Mouse (Mus musculus): ENCODE results near the gene Arl4a. TPM values are rescaled to one million over a fixed set of nuclear protein-coding genes. Genes with fewer than 3 reads are reported as not detected.

The Arl4a gene
- polyA plus RNA-seq, 1 experiment from 2014 or later = 65.0 TPM

GRCm38 (mm10) chr12:39998853-39999195 is 39.0 kb downstream of the Arl4a start:
- Histone ChIP-seq H3K9me3 (replicated peaks) (no peaks in the 10 kb centered on the region), H3K9ac (no peak overlapping the region), H3K4me3 (no peak overlapping the region), H3K27ac (no peak overlapping the region), H3K4me1 (peaks cover 15% of the 10 kb centered on the region), H3K27me3 (peaks cover 18% of the 10 kb centered on the region; the same call in 1 of the 2 replicates), H3K4me2 (no peak overlapping the region), H3K36me3 (ENCODE audit: poor library complexity, severe bottlenecking) (no peaks in the 10 kb centered on the region)
- 22% methylated on average over 4 of the region's 4 CpGs for WGBS
- no peak for ATAC-seq

GRCm38 (mm10) chr12:39998070-39998852 is 39.6 kb downstream of the Arl4a start:
- Histone ChIP-seq H3K9ac (no peak overlapping the region), H3K36me3 (ENCODE audit: poor library complexity, severe bottlenecking) (no peaks in the 10 kb centered on the region), H3K4me2 (0 out of 2 replicates have a peak overlapping the region, but pooled peaks have one; percentile 0), H3K4me1 (peaks cover 15% of the 10 kb centered on the region), H3K4me3 (no peak overlapping the region), H3K9me3 (replicated peaks) (no peaks in the 10 kb centered on the region), H3K27ac (no peak overlapping the region), H3K27me3 (peaks cover 18% of the 10 kb centered on the region; the same call in 1 of the 2 replicates)
- WGBS = 7% methylated on average over 9 of the region's 9 CpGs
- peak; percentile 91 for ATAC-seq

- ATAC-seq = no peak
- no peaks in the 10 kb centered on the region for H3K36me3 ChIP-seq (ENCODE audit: poor library complexity, severe bottlenecking)
- H3K27ac ChIP-seq = no peak overlapping the region
- peaks cover 18% of the 10 kb centered on the region; the same call in 1 of the 2 replicates for H3K27me3 ChIP-seq
- no peaks in the 10 kb centered on the region for H3K9me3 ChIP-seq (replicated peaks)
- H3K4me3 ChIP-seq = no peak overlapping the region
- WGBS = 8% methylated on average over 4 of the region's 4 CpGs
- no peak overlapping the region for H3K9ac ChIP-seq
- H3K4me1 ChIP-seq = peaks cover 15% of the 10 kb centered on the region
- no peak overlapping the region for H3K4me2 ChIP-seq
These were observed 40.2 kb downstream of the Arl4a start for GRCm38 (mm10) chr12:39997651-39998050.

- no peak for ATAC-seq
These were observed 41.8 kb downstream of the Arl4a start for GRCm38 (mm10) chr12:39996015-39996414.

GRCm38 (mm10) chr12:39995609-39996008 is 42.2 kb downstream of the Arl4a start:
- Histone ChIP-seq H3K9me3 (replicated peaks) (no peaks in the 10 kb centered on the region), H3K4me1 (peaks cover 20% of the 10 kb centered on the region), H3K9ac (no peak overlapping the region), H3K4me3 (no peak overlapping the region), H3K27ac (no peak overlapping the region), H3K36me3 (ENCODE audit: poor library complexity, severe bottlenecking) (no peaks in the 10 kb centered on the region), H3K4me2 (no peak overlapping the region), H3K27me3 (peaks cover 18% of the 10 kb centered on the region; the same call in 1 of the 2 replicates)
- no peak for ATAC-seq
- 69% methylated on average over 1 of the region's 1 CpGs for WGBS

More at GRCm38 (mm10) chr12:39996015-39996414, 41.8 kb downstream of the Arl4a start:
- Histone ChIP-seq H3K4me3 (no peak overlapping the region), H3K4me1 (peaks cover 20% of the 10 kb centered on the region), H3K4me2 (no peak overlapping the region), H3K9ac (no peak overlapping the region), H3K36me3 (ENCODE audit: poor library complexity, severe bottlenecking) (no peaks in the 10 kb centered on the region), H3K9me3 (replicated peaks) (no peaks in the 10 kb centered on the region), H3K27ac (no peak overlapping the region), H3K27me3 (peaks cover 18% of the 10 kb centered on the region; the same call in 1 of the 2 replicates)
- 88% methylated on average over 5 of the region's 5 CpGs for WGBS

GRCm38 (mm10) chr12:39992767-39993302 is 45.0 kb downstream of the Arl4a start:
- Histone ChIP-seq H3K9me3 (replicated peaks) (no peaks in the 10 kb centered on the region), H3K36me3 (ENCODE audit: poor library complexity, severe bottlenecking) (no peaks in the 10 kb centered on the region), H3K9ac (no peak overlapping the region), H3K4me3 (no peak overlapping the region), H3K27me3 (0 out of 2 replicates have a peak, but pooled peaks cover 5% of the 10 kb centered on the region), H3K27ac (no peak overlapping the region), H3K4me2 (no peak overlapping the region), H3K4me1 (peaks cover 8% of the 10 kb centered on the region)
- 88% methylated on average over 6 of the region's 6 CpGs for WGBS
- ATAC-seq = no peak

GRCm38 (mm10) chr12:39990830-39991780 is 46.7 kb downstream of the Arl4a start:
- Histone ChIP-seq H3K36me3 (ENCODE audit: poor library complexity, severe bottlenecking) (no peaks in the 10 kb centered on the region), H3K4me2 (no peak overlapping the region), H3K4me3 (no peak overlapping the region), H3K27ac (no peak overlapping the region), H3K9me3 (replicated peaks) (no peaks in the 10 kb centered on the region), H3K27me3 (0 out of 2 replicates have a peak, but pooled peaks cover under 1% of the 10 kb centered on the region), H3K9ac (no peak overlapping the region), H3K4me1 (0 out of 2 replicates have a peak, but pooled peaks cover 5% of the 10 kb centered on the region)
- WGBS = 24% methylated on average over 4 of the region's 4 CpGs
- no peak for ATAC-seq

GRCm38 (mm10) chr12:39989136-39989535 is 48.7 kb downstream of the Arl4a start:
- no peak overlapping the region for H3K4me3 ChIP-seq
- H3K9me3 ChIP-seq (replicated peaks) = no peaks in the 10 kb centered on the region
- H3K27me3 ChIP-seq = no peaks in the 10 kb centered on the region
- H3K27ac ChIP-seq = no peak overlapping the region
- no peaks in the 10 kb centered on the region for H3K36me3 ChIP-seq (ENCODE audit: poor library complexity, severe bottlenecking)
- ATAC-seq = no peak
- H3K9ac ChIP-seq = no peak overlapping the region
- no peak overlapping the region for H3K4me2 ChIP-seq
- 0 out of 2 replicates have a peak, but pooled peaks cover 5% of the 10 kb centered on the region for H3K4me1 ChIP-seq
- 87% methylated on average over 4 of the region's 4 CpGs for WGBS

- Histone ChIP-seq H3K4me2 (no peak overlapping the region), H3K27me3 (no peaks in the 10 kb centered on the region), H3K36me3 (ENCODE audit: poor library complexity, severe bottlenecking) (no peaks in the 10 kb centered on the region), H3K4me1 (0 out of 2 replicates have a peak, but pooled peaks cover 5% of the 10 kb centered on the region), H3K9ac (no peak overlapping the region), H3K9me3 (replicated peaks) (no peaks in the 10 kb centered on the region), H3K27ac (no peak overlapping the region), H3K4me3 (no peak overlapping the region)
- 0 out of 2 replicates have a peak, but pooled peaks have one; percentile 16 for ATAC-seq
- 79% methylated on average over 4 of the region's 4 CpGs for WGBS
These were observed 50.6 kb downstream of the Arl4a start for GRCm38 (mm10) chr12:39987177-39987576.

GRCm38 (mm10) chr12:39985639-39986038 is 52.2 kb downstream of the Arl4a start:
- Histone ChIP-seq H3K9me3 (replicated peaks) (no peaks in the 10 kb centered on the region), H3K4me2 (no peak overlapping the region), H3K27me3 (no peaks in the 10 kb centered on the region), H3K4me3 (no peak overlapping the region), H3K9ac (no peak overlapping the region), H3K4me1 (no peaks in the 10 kb centered on the region), H3K27ac (no peak overlapping the region), H3K36me3 (ENCODE audit: poor library complexity, severe bottlenecking) (no peaks in the 10 kb centered on the region)
- no peak for ATAC-seq
- WGBS = 99% methylated on average over 7 of the region's 7 CpGs

- Histone ChIP-seq H3K4me3 (no peak overlapping the region), H3K27me3 (0 out of 2 replicates have a peak, but pooled peaks cover 6% of the 10 kb centered on the region), H3K36me3 (ENCODE audit: poor library complexity, severe bottlenecking) (no peaks in the 10 kb centered on the region), H3K9me3 (replicated peaks) (no peaks in the 10 kb centered on the region), H3K9ac (no peak overlapping the region), H3K27ac (no peak overlapping the region), H3K4me2 (no peak overlapping the region), H3K4me1 (peaks cover 16% of the 10 kb centered on the region)
- WGBS = 86% methylated on average over 1 of the region's 1 CpGs
- no peak for ATAC-seq
These were observed 58.0 kb downstream of the Arl4a start for GRCm38 (mm10) chr12:39979792-39980191.
